Mouse (Mus musculus) kidney, adult 18-20 months (tissue): ENCODE measurements around the gene Vmn1r129.
"Not testable (repeated sequence)": the region's sequence is repeated elsewhere in the genome, so short reads cannot be mapped to it uniquely, and the experiment has no call there.

Source experiments
- DNase-seq: peaks from one replicate; pipeline ENCODE4 v3.0.0; 2021

The Vmn1r129 gene

GRCm38 (mm10) chr7:21361191-21361590 lies at the start of gene Vmn1r129:
Gene Vmn1r129, minus strand, starts transcription at chr7:21361291.
- DNase-seq = not testable (repeated sequence)

DNA sequence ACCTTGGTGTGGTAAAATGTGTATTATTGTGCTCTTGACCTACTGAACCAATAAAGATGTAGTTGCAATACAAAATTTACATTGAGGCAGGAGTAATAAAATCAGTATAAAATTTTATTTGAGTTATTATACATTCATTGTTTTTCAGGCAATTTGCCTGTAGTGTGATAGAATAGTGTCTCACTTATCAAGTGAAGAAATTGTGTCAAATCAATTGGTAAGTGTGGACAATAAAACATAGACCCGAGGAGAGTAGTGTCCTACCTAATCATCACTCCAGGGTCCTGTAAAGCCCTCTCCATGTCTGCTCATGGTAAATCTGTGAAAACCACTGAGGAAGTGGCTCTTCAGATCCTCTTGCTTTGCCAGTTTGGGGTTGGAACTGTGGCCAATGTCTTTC lies 12.0 kb downstream of the Vmn1r129 start, which contains the start of gene Vmn1r128:
TSS of gene Vmn1r128 (plus strand) at position 301 of the 400 bp plus-strand sequence.
- not testable (repeated sequence) for DNase-seq

DNA sequence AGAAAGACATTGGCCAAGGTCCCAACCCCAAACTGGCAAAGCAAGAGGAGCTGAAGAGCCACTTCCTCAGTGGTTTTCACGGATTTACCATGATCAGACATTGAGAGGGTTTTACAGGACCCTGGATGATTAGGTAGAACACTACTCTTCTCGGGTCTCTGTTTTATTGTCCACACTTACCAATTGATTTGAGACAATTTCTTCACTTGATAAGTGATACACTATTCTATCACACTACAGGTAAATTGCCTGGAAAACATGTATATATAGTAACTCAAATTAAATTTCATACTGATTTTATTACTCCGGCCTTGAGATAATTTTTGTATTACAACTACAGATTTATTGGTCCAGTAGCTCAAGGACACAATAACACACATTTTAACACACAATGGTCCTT lies 41.3 kb downstream of the Vmn1r129 start, which contains the start of gene Vmn1r127:
TSS of gene Vmn1r127 (minus strand) at position 101 of the 400 bp plus-strand sequence.
- not testable (repeated sequence) for DNase-seq
